Mouse (Mus musculus) midbrain, embryonic 15.5 days (tissue): Measurements from ENCODE around the gene Gm21985. TPM values are rescaled to one million over a fixed set of nuclear protein-coding genes. Genes with fewer than 3 reads are reported as not detected.
A peak's percentile ranks its signal among the peaks of the same experiment; 100 is the strongest.

ENCODE experiments used
- ATAC-seq: fragments of 200-750 bp; cut with Nextera tagmentation; replicated peaks from 2 replicates; pipeline ENCODE4 v1.8.0; 2017; ENCODE audit warnings: moderate TSS enrichment
- H3K27ac ChIP-seq: fragments of 300-500 bp; sonication (generic); 2 replicates; pipeline ENCODE4 v1.5.1; 2015; ENCODE audit warnings: mild to moderate bottlenecking, inconsistent platforms
- H3K27me3 ChIP-seq: fragments of 300-500 bp; sonication (generic); replicated peaks from 2 replicates; pipeline ENCODE4 v1.6.1; 2015; ENCODE audit warnings: inconsistent platforms
- H3K36me3 ChIP-seq: fragments of 300-500 bp; sonication (generic); replicated peaks from 2 replicates; pipeline ENCODE4 v1.6.1; 2015; ENCODE audit warnings: inconsistent platforms
- H3K4me1 ChIP-seq: fragments of 300-500 bp; sonication (generic); 2 replicates; pipeline ENCODE4 v1.6.1; 2015; ENCODE audit warnings: inconsistent platforms
- H3K4me2 ChIP-seq: fragments of 300-500 bp; sonication (generic); 2 replicates; pipeline ENCODE4 v1.6.1; 2015; ENCODE audit warnings: inconsistent platforms, mild to moderate bottlenecking, moderate library complexity
- H3K4me3 ChIP-seq: fragments of 300-500 bp; sonication (generic); 2 replicates; pipeline ENCODE4 v1.5.1; 2015; ENCODE audit warnings: mild to moderate bottlenecking, inconsistent platforms
- H3K9ac ChIP-seq: fragments of 300-500 bp; sonication (generic); 2 replicates; pipeline ENCODE4 v1.6.1; 2015; ENCODE audit warnings: mild to moderate bottlenecking, inconsistent platforms
- H3K9me3 ChIP-seq: fragments of 300-500 bp; sonication (generic); 2 replicates; pipeline ENCODE4 v1.6.1; 2016; ENCODE audit warnings: inconsistent platforms
- WGBS: fragments of 180-500 bp; shearing (Covaris S2); methylation state at CpG from one replicate; pipeline ENCODE4 v1.1.7; 2015; ENCODE audit warnings: mixed read lengths; 5-methylcytosine and 5-hydroxymethylcytosine counted together
- polyA plus RNA-seq: library from polyadenylated mRNA; unstranded; fragments of >200 nt; fragmentation: Nextera tagmentation; extraction: Ambion mirVana; gene quantifications from 2 replicates; pipeline ENCODE4 v1.2.1, GENCODE M21; 2015

Gm21985 gene
- not detected in 2 replicates for polyA plus RNA-seq

DNA sequence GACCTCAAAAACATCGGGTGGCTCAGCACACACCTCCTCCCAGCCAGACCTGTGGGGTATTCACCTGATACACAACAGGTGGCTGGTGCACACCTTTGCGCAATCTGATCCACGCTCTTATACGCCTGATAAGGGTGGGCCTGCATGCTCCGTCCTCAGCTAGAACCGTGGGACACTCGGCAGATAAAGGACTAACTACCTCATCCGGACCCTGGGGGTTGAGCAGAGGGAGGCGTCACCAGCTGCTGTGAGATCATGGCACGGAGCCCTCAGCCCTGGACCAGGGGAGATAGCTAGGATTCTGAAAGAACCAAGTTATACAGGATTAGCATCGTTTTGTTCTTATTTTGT lies at the start of gene Gm21985:
Gene Gm21985, plus strand, starts transcription at position 73 of the 351 bp plus-strand sequence.
- ATAC-seq, result peak; percentile 41; the same call in 1 of the 2 replicates
- H3K9ac ChIP-seq, result peak within 1 kb of the TSS; percentile 75
- H3K4me1 ChIP-seq, result peaks cover 58% of the 10 kb centered on the region
- H3K36me3 ChIP-seq, result no peaks in the 10 kb centered on the region
- 1% methylated on average over 11 of the region's 11 CpGs for WGBS
- peak within 1 kb of the TSS; percentile 78 for H3K4me2 ChIP-seq
- H3K27me3 ChIP-seq, result no peaks in the 10 kb centered on the region
- H3K27ac ChIP-seq, result peak within 1 kb of the TSS; percentile 89
- H3K4me3 ChIP-seq, result peak within 1 kb of the TSS; percentile 81
- H3K9me3 ChIP-seq, result no peaks in the 10 kb centered on the region

DNA sequence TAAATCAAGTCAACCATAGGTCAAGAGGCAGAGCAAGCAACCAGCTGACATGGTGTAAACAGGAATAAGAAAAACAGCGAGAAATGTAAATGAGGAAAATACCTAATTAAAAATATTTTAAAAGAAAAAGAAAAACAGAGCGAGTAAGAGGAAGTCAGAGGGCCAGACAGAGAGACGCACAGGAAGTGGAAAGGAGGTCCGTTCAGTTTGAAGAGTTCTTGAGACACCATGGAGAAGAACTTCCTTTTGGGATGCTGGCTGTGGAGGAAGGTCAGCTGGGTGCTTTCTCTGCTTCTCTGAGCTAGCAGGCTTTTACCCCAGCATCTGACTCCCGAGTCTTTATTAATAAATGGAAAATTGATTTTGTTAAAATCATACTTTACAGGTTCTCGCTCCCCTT lies 48.5 kb upstream of the Gm21985 start:
- no peak overlapping the region for H3K9ac ChIP-seq

DNA sequence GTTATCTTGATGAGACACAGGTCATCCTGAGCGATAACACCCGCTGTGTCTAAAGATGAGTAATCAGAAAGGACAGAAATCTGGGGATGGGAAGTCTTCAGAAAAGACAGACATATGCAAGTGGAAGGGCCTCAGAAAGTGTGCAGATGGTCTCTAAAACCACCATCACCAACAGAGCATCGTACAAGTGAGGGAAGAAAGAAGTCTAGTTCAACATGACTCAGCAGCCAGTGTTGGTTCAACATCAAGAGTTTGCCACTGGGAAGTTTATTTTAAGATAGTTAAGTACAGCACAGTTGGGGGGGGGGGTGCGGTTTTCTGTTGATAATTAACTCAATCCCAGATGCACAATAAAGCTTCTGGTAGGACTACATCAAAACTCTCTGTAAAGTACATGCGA lies 45.2 kb upstream of the Gm21985 start:
- no peak for ATAC-seq
- Histone ChIP-seq H3K4me1 (no peaks in the 10 kb centered on the region), H3K27ac (no peak overlapping the region), H3K4me3 (no peak overlapping the region), H3K9me3 (no peaks in the 10 kb centered on the region), H3K9ac (no peak overlapping the region), H3K36me3 (no peaks in the 10 kb centered on the region), H3K4me2 (no peak overlapping the region), H3K27me3 (no peaks in the 10 kb centered on the region)
- WGBS, result 92% methylated on average over 5 of the region's 5 CpGs

More for the DNA sequence above, 48.5 kb upstream of the Gm21985 start:
- H3K27ac ChIP-seq, result no peak overlapping the region
- H3K4me1 ChIP-seq, result no peaks in the 10 kb centered on the region
- 80% methylated on average over 6 of the region's 6 CpGs for WGBS
- no peak overlapping the region for H3K4me3 ChIP-seq
- H3K4me2 ChIP-seq, result no peak overlapping the region
- ATAC-seq, result no peak
- no peaks in the 10 kb centered on the region for H3K36me3 ChIP-seq
- H3K27me3 ChIP-seq, result no peaks in the 10 kb centered on the region
- no peaks in the 10 kb centered on the region for H3K9me3 ChIP-seq

DNA sequence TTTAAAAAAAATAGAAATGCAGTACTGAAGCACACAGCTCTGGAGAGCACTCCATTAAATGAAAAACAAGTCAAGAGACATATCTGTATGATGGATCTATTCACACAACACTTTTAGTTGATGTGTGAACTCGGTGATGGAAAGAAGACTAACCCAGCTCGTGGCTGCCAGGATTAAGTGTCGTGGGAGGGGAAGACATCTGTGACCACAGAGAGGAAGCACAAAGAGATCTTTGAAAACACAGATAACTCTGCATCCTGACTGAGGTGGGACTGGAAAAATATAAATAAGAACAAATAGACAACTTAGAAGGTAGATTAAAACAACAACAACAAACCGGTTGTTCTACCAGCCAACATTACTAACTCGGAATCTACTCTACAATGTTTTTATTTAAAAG lies 43.5 kb upstream of the Gm21985 start:
- Histone ChIP-seq H3K36me3 (no peaks in the 10 kb centered on the region), H3K9ac (no peak overlapping the region), H3K4me3 (no peak overlapping the region), H3K9me3 (no peaks in the 10 kb centered on the region), H3K4me2 (no peak overlapping the region), H3K4me1 (no peaks in the 10 kb centered on the region), H3K27ac (no peak overlapping the region), H3K27me3 (no peaks in the 10 kb centered on the region)
- WGBS, result 75% methylated on average over 5 of the region's 5 CpGs
- no peak for ATAC-seq

DNA sequence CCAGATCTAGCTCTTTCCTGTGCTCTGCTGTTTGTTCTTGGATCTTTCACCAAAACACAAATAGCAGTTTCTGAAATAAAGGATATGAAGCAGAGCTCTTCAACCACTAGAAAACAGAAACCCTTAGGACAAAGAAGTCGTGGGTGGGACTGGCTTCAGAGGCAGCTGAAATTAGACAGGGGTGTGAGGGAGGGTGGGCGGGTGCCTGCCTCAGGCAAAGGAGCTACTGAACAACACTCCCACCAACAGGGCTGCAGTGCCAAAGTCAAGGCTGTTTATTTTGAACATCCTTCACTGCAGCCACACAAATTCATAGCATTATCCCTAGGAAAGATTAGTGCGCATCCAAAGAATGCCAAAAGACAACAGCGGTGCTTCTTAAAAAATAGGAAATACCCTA lies 41.8 kb upstream of the Gm21985 start:
- 67% methylated on average over 4 of the region's 4 CpGs for WGBS
- no peak overlapping the region for H3K4me2 ChIP-seq
- H3K27me3 ChIP-seq, result no peaks in the 10 kb centered on the region
- no peaks in the 10 kb centered on the region for H3K4me1 ChIP-seq
- no peak overlapping the region for H3K9ac ChIP-seq
- no peak overlapping the region for H3K4me3 ChIP-seq
- H3K27ac ChIP-seq, result no peak overlapping the region
- no peaks in the 10 kb centered on the region for H3K9me3 ChIP-seq
- ATAC-seq, result no peak
- H3K36me3 ChIP-seq, result no peaks in the 10 kb centered on the region

DNA sequence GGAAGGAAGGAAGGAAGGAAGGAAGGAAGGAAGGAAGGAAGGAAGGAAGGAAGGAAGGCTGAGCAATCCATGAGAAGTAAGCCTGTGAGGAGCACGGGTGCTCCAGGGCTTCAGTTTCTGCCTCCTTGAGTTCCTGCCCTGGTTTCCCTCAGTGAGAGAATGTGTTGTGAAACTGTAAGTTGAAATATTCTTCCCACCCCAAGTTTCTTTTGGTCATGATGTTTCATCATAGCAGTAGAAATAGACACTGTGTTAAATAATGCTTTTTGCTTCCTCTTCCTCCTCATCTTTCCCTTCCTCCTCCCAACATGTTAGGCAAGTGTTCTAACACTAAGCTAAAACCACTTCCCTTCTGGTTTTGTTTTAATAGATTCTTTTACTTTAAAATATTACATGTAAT lies 33.5 kb upstream of the Gm21985 start:
- Histone ChIP-seq H3K9me3 (no peaks in the 10 kb centered on the region), H3K27me3 (no peaks in the 10 kb centered on the region), H3K4me2 (no peak overlapping the region), H3K36me3 (no peaks in the 10 kb centered on the region), H3K4me1 (no peaks in the 10 kb centered on the region), H3K27ac (no peak overlapping the region), H3K4me3 (no peak overlapping the region), H3K9ac (no peak overlapping the region)
- no peak for ATAC-seq
- WGBS, result 89% methylated on average over 1 of the region's 1 CpGs

DNA sequence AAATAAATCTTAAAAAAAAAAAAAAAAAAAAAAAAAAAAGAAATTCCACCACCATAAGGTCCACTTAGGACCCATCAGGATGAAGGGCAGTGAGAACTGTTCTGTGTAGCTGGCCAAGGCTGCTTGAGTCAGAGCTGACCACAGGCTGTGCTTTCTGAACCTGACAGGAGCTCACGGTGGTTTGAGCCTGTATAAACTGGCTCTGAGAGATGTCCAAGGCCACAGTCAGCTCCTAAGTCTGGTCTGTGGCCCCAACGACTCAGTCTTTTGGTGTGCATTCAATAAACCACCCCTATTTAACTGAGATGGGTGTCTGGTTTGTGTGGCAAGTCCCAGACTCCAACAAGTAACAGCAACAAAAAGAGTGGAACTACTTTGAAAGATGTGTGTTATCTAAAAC lies 29.5 kb upstream of the Gm21985 start:
- no peak overlapping the region for H3K27ac ChIP-seq
- peaks cover 14% of the 10 kb centered on the region for H3K4me1 ChIP-seq
- H3K4me3 ChIP-seq, result no peak overlapping the region
- peaks cover 3% of the 10 kb centered on the region; the same call in 1 of the 2 replicates for H3K27me3 ChIP-seq
- H3K36me3 ChIP-seq, result no peaks in the 10 kb centered on the region
- no peaks in the 10 kb centered on the region for H3K9me3 ChIP-seq
- ATAC-seq, result no peak
- H3K9ac ChIP-seq, result no peak overlapping the region
- WGBS, result 80% methylated on average over 2 of the region's 2 CpGs
- H3K4me2 ChIP-seq, result no peak overlapping the region

DNA sequence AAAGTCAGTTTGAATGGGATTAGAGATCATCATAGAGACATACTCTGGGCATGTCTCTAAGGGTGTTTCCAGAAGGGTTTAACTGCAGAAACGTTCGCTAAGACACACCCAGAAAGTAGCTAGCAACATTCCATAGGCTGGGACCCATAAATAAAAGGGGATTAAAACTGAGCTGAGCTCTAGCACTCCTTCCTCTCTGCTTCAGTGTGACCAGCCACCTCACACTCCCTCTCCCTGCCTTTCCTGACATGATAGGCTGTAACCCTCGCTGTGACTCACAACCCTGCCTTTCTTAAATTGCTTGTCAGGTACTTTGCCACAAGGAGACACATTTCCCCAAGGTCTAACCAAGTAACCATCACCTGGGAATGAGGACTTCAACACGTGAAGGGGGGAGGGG lies 28.1 kb upstream of the Gm21985 start:
- 0 out of 2 replicates have a peak, but pooled peaks cover under 1% of the 10 kb centered on the region for H3K36me3 ChIP-seq
- no peak overlapping the region for H3K9ac ChIP-seq
- no peak for ATAC-seq
- H3K4me3 ChIP-seq, result no peak overlapping the region
- H3K27me3 ChIP-seq, result peaks cover 3% of the 10 kb centered on the region; the same call in 1 of the 2 replicates
- H3K27ac ChIP-seq, result no peak overlapping the region
- peaks cover 14% of the 10 kb centered on the region for H3K4me1 ChIP-seq
- H3K9me3 ChIP-seq, result no peaks in the 10 kb centered on the region
- H3K4me2 ChIP-seq, result no peak overlapping the region
- 11% methylated on average over 4 of the region's 4 CpGs for WGBS

DNA sequence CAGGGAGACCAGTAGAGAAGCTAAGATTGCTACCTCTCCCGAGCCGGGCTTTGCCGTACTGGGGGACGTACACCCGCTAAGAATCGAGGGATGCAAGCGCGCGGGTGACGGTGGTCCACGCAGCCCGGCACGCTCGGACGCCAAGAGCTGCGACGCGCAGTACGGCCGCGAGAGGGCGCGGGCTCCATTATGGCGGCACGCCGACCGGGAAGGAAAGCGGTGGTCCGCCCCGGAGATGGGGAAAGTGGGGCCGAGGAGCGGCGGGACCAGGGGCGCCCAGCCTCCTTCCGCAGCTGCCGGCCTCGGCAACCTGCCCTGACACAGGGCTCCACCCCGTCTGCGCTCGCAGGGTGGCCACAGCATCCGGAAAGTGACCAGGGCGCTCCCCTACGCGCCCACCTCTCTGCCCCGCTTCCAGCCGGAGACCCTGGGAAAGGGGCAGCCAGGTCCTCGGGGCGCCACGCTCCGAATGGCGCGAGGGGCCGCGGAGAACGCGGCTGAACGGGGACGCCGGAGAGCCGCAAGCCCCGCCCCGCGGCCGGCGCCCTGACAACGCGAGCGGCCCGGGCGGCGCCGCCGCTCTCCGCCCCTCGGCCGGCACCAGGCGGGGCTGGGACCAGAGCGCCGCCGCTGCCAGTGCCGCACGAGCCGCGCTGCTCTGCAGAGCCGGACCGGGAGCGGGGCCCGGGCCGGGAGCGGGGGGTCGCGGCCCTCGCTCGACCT lies 26.7 kb upstream of the Gm21985 start, which contains the start of gene Lpcat4:
Gene Lpcat4, plus strand, starts transcription at position 257 of the 723 bp plus-strand sequence.
- peaks cover 3% of the 10 kb centered on the region; the same call in 1 of the 2 replicates for H3K27me3 ChIP-seq
- peak within 1 kb of the TSS; percentile 87 for H3K4me2 ChIP-seq
- peak within 1 kb of the TSS; percentile 85 for H3K9ac ChIP-seq
- peak; percentile 92 for ATAC-seq
- H3K9me3 ChIP-seq, result no peaks in the 10 kb centered on the region
- H3K4me3 ChIP-seq, result peak within 1 kb of the TSS; percentile 77
- under 1% methylated on average over 92 of the region's 94 CpGs for WGBS
- peaks cover 14% of the 10 kb centered on the region for H3K4me1 ChIP-seq
- H3K36me3 ChIP-seq, result peaks cover 13% of the 10 kb centered on the region; the same call in 1 of the 2 replicates
- peak within 1 kb of the TSS; percentile 97 for H3K27ac ChIP-seq

DNA sequence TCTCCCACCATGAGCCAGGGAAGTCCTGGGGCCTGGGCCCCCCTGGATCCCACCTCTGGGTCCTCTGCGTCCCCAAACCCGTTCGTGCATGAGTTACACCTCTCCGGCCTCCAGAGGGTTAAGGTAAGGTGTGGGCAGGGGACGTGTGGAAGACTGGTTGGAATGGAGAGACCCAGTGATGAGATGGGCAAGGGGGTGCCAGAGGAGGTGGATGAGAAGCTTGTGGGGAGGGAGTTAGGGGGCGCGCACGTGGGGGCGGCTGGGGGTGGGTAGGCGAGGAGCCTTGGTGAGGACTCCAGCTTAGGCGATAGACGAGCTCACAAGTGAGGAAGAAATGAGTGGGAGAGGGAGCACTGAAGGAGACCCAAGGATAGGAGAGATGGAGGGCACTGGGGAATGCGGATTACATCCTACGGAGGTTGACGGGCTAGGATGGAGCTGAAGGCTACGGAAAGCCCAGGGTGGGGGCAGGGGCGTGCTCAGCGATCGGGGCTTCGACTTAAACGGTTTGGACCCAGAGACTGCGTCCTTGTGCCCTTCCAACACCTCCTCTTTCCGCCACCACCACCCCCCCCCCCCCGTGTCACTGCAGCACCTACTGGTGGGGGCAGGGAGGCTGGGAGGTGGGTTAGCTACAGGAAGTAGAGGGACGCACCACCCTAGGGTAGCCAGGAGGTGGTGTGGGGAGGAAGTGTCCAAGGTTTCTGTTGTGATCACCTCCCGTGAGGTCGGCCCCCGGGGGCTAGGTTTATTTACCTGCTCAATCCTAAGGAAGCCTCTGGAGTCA lies 26.0 kb upstream of the Gm21985 start:
- Histone ChIP-seq H3K27ac (peak overlapping the region; percentile 97), H3K4me3 (peak overlapping the region; percentile 77), H3K36me3 (peaks cover 15% of the 10 kb centered on the region; the same call in 1 of the 2 replicates), H3K4me2 (peak overlapping the region; percentile 87), H3K9ac (peak overlapping the region; percentile 85), H3K4me1 (peaks cover 14% of the 10 kb centered on the region), H3K27me3 (peaks cover 3% of the 10 kb centered on the region; the same call in 1 of the 2 replicates), H3K9me3 (no peaks in the 10 kb centered on the region)
- under 1% methylated on average over 28 of the region's 28 CpGs for WGBS
- peak; percentile 79 for ATAC-seq

DNA sequence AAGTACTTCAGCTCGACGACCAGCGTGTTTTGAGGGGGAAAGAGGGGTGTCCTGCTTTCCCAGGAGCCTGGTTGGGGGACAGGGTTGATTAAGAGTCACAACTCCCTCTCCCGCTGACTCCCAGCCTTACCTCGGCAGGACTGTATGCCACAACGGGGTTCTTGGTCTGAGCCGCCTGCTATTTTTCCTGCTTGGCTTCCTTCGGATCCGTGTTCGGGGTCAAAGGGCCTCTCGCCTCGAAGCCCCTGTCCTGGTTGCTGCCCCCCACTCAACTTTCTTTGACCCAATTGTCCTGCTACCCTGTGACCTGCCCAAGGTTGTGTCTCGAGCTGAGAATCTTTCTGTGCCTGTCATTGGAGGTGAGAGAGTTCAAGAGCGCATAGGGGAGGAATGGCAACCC lies 24.3 kb upstream of the Gm21985 start:
- no peak for ATAC-seq
- peaks cover 25% of the 10 kb centered on the region for H3K36me3 ChIP-seq
- 85% methylated on average over 14 of the region's 14 CpGs for WGBS
- H3K4me3 ChIP-seq, result no peak overlapping the region
- H3K4me2 ChIP-seq, result no peak overlapping the region
- H3K4me1 ChIP-seq, result peaks cover 14% of the 10 kb centered on the region
- H3K9me3 ChIP-seq, result no peaks in the 10 kb centered on the region
- peaks cover 3% of the 10 kb centered on the region; the same call in 1 of the 2 replicates for H3K27me3 ChIP-seq
- H3K27ac ChIP-seq, result no peak overlapping the region
- H3K9ac ChIP-seq, result no peak overlapping the region

DNA sequence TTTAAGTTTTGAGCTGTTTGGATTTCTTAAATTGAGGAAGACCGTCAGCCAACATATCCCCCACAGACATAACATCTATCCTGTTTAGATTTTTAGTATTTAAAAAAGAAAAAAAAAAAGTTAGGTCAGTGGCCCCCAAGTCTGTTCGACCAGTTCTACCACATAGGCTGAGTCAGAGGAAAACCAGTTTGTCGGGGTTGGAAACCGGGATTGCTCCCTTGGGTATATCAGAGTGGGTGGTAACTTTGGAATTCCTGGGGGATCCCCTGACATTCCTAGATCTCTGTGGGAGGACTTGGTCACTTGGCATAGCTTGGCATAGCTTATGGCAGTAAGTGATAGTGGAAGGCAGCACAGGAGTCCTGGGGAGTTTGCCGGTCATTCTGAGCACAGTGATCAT lies 20.8 kb upstream of the Gm21985 start:
- 92% methylated on average over 5 of the region's 5 CpGs for WGBS
- Histone ChIP-seq H3K27ac (no peak overlapping the region), H3K9ac (no peak overlapping the region), H3K9me3 (no peaks in the 10 kb centered on the region), H3K36me3 (peaks cover 25% of the 10 kb centered on the region), H3K4me1 (peaks cover 11% of the 10 kb centered on the region), H3K27me3 (no peaks in the 10 kb centered on the region), H3K4me2 (no peak overlapping the region), H3K4me3 (no peak overlapping the region)
- no peak for ATAC-seq
